Mouse (Mus musculus): ENCODE measurements at regions not wholly inside any gene's neighbourhood (a gene's known extent, or its start where the extent isn't known, plus 50 kb on each side); places are given as distances from the start of the nearest gene placed in this dataset.

DNA sequence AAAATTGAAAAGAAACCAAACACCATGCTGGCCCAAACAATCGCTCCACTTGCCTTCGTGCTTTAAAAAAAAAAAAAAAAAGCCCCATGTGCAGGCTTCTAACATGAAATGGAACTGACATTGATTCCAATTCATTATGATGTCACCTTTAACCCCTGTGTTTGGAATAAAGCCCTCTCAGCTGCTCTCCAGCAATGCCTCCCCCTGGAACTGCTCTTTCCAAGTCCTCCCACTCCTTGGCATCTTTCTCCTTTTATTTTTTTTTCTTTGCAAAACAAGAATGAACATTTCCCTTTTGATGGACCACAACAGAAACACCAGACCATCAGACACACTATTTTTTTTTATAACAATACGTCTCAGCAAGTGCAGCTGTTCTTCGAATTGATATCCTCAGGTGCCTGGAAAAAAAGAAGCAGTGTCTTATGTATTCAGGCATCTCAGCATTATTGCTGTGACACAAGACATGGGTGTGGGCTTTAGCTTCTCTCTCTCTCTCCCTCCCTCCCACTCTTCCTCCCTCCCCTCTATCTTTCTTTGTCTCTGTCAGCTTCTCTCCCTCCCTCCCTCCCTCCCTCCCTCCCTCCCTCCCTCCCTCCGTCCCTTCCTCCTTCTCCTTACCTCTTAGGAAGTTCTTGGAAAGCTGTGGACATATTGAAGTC lies 152.3 kb upstream of the Pitrm1 start:
- no peak for TF ChIP-seq CTCF (IDR thresholded peaks at IDR 0.05; ENCODE audit: low read depth)
- no peak for TF ChIP-seq EP300 (IDR thresholded peaks at IDR 0.05; ENCODE audit: low read depth)

All from liver, embryonic 14.5 days (tissue).